In the genomic region with DNA sequence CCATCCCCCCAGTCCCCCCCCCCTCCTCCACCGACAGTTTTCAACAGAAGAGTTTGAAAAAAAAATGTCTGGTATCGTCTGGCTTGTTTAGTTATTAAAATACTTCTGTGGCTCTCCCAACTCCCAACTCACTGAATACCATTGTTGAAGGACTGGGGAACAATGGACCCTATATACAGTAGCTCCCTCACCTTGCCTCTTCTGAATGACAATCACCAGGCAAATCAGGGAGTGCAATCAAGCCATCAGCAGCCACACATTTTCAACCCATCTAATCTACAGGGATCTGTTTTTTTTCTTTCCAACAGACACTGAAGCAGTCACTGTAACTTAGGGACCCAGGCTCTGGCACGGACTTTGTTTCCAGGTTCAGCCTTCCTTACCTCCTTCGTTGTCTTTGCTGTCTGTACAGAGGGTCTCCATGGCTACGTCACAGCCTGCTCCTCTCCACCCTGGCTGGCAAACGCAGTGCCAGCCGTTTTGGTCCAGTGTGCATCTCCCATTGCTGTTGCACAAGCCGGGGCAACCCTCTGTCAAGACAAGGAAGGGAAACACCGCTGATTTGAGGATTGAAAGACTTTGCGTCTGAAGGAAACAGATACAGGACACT, we compare ENCODE assay signal across 17 mouse cellular contexts.
DNase-seq lines count a peak whose midpoint lies in the region; ATAC-seq and TF ChIP-seq lines count a peak whose summit lies in the region.
"Had no signal": no experiment of that assay in that cellular context is flagged by ENCODE, and none has a peak within 500 bp of the region (broad histone marks: within the 10 kb centered on the region; RNA-seq: fewer than 3 reads in every experiment).

No protein-coding gene starts in this region.

- 0 out of 2 replicates have a peak overlapping the region, but pooled peaks have one; percentile 7 for H3K27ac ChIP-seq in forebrain, embryonic 15.5 days (replicated peaks)
- 0 out of 2 replicates have a peak overlapping the region, but pooled peaks have one; percentile 74 for H3K27ac ChIP-seq in limb, embryonic 15.5 days
- H3K27ac ChIP-seq: left cerebral cortex, adult 2 months had no signal

- TF ChIP-seq POLR2A in brain, embryonic 14.5 days (IDR thresholded peaks at IDR 0.05; ENCODE audit: borderline replicate concordance, extremely low read depth, insufficient read depth, insufficient read length, poor library complexity, severe bottlenecking), result no peak

- H3K27me3 ChIP-seq in forebrain, embryonic 15.5 days, result no peaks in the 10 kb centered on the region
- no peaks in the 10 kb centered on the region for H3K27me3 ChIP-seq in limb, embryonic 15.5 days
- H3K27me3 ChIP-seq: heart, embryonic 12.5 days had no signal

- H3K4me1 ChIP-seq in forebrain, embryonic 15.5 days, result peaks cover 57% of the 10 kb centered on the region
- peaks cover 20% of the 10 kb centered on the region for H3K4me1 ChIP-seq in limb, embryonic 15.5 days

- TF ChIP-seq CTCF in brain, embryonic 14.5 days (IDR thresholded peaks at IDR 0.05; ENCODE audit: borderline replicate concordance, extremely low read depth, insufficient read depth, insufficient read length), result no peak

- ATAC-seq in forebrain, embryonic 15.5 days (replicated peaks), result 0 out of 2 replicates have a peak, but pooled peaks have one; percentile 17
- ATAC-seq in limb, embryonic 15.5 days (ENCODE audit: insufficient number of reproducible peaks, low FRiP score, low TSS enrichment, low read depth), result no peak
- ATAC-seq: CD4-positive, CD25-positive, alpha-beta regulatory T cell, adult 4 months; Patski had no signal

- H3K4me2 ChIP-seq in forebrain, embryonic 15.5 days (replicated peaks), result no peak overlapping the region
- no peak overlapping the region for H3K4me2 ChIP-seq in limb, embryonic 15.5 days
- H3K4me2 ChIP-seq: heart, embryonic 12.5 days; liver, embryonic 11.5 days had no signal

- H3K9me3 ChIP-seq in forebrain, embryonic 15.5 days, result no peaks in the 10 kb centered on the region
- H3K9me3 ChIP-seq in limb, embryonic 15.5 days, result no peaks in the 10 kb centered on the region
- H3K9me3 ChIP-seq: heart, embryonic 12.5 days had no signal

- H3K4me3 ChIP-seq in forebrain, embryonic 15.5 days, result no peak overlapping the region
- no peak overlapping the region for H3K4me3 ChIP-seq in limb, embryonic 15.5 days
- H3K4me3 ChIP-seq: heart, embryonic 12.5 days; left cerebral cortex, adult 2 months had no signal

- WGBS in forebrain, embryonic 15.5 days, result 15% methylated on average over 10 of the region's 10 CpGs
- 67% methylated on average over 10 of the region's 10 CpGs for WGBS in limb, embryonic 15.5 days

- DNase-seq in ES-CJ7 (ENCODE audit: low read depth, low spot score), result peak; percentile 17
- peak; percentile 59 for DNase-seq in brain, embryonic 14.5 days (ENCODE audit: low read depth)
- no peak for DNase-seq in thymus, postnatal 0 days (ENCODE audit: low spot score)
- no peak for DNase-seq in thymus, postnatal 36 days
- DNase-seq in cerebellum, adult 18-20 months, result no peak
- DNase-seq: adrenal gland, adult 8-10 months; gastrocnemius, postnatal 10 days; kidney, postnatal 14 days; right cerebral cortex, postnatal 25 days; thymus, postnatal 4 days had no signal

- no peak overlapping the region for H3K9ac ChIP-seq in forebrain, embryonic 15.5 days (replicated peaks)
- H3K9ac ChIP-seq in limb, embryonic 15.5 days, result no peak overlapping the region
- H3K9ac ChIP-seq: heart, embryonic 12.5 days had no signal

- no peaks in the 10 kb centered on the region for H3K36me3 ChIP-seq in forebrain, embryonic 15.5 days
- no peaks in the 10 kb centered on the region; the same call in 1 of the 2 replicates for H3K36me3 ChIP-seq in limb, embryonic 15.5 days
- H3K36me3 ChIP-seq: heart, embryonic 12.5 days had no signal

Comparison
In these comparisons a context has a peak if more than half of its experiments do, and no peak if none do; other contexts are left out.
1. DNase-seq: peak in ES-CJ7 (single experiment) and brain, embryonic 14.5 days (single experiment); none in thymus, postnatal 0 days (single experiment), thymus, postnatal 36 days (0 of 2) and cerebellum, adult 18-20 months (0 of 2).